Mouse (Mus musculus): ENCODE data around the gene Ktn1.

Ktn1 gene

DNA sequence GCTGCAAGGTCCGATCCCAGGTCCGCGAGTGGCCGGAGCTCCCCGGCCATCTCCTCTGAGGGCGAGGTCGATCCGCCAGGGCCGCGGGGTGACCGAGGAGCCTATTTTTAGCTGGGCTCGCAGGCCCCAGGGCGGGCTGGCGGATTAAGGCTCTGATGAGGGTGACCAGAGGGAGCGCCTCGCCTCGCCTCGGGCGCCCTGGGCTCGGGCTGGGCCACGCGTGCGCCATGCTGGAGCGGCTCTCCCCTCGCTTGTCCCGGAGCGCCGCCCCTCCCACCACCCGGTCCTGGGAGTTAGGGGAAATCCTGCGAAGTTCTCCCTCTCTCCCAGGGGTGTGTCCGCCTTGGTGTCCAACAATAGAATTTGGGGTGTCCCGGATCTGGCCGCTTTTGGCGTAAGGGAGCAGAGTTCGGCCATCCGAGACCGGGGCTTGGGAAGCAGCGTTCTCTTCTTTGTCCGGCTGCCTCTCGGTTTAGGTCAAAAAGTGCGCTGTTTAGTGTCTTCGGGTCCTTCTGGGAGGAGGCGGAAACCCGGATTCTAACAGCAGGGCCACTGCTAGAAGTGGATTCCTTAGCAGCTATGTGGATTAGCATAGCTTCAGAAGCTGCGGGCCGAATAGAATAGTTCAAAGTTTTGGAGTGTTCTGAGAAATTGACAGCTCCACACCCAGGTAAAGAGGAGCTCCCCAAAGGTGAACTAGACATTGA, 1.5 kb downstream of the Ktn1 start:
- CTCF ChIA-PET = interaction anchor here in 2 of 4 experiments (0.6 to 0.7 kb wide), 6 partner anchors 17 to 1700 kb away, joined by 3 to 13 read pairs (median 4); no protein-coding TSS in a partner anchor

GRCm38 (mm10) chr14:47650338-47650720, 2.1 kb downstream of the Ktn1 start:
- ChIA-PET POLR2A (interaction anchor here (0.6 to 6.3 kb wide), 33 partner anchors 7 to 917 kb away, joined by 3 to 71 read pairs (median 4); partner anchors contain the start of gene Atg14 (in 1 of the 4)), CTCF (interaction anchor here in 2 of 4 experiments (0.6 to 0.7 kb wide), 4 partner anchors 16 to 1699 kb away, joined by 3 to 13 read pairs (median 4); no protein-coding TSS in a partner anchor)

More for the DNA sequence above, 1.5 kb downstream of the Ktn1 start:
- POLR2A ChIA-PET = interaction anchor here (0.6 to 6.3 kb wide), 40 partner anchors 7 to 745 kb away, joined by 3 to 71 read pairs (median 4); partner anchors contain the start of gene Atg14 (in 1 of the 4)

DNA sequence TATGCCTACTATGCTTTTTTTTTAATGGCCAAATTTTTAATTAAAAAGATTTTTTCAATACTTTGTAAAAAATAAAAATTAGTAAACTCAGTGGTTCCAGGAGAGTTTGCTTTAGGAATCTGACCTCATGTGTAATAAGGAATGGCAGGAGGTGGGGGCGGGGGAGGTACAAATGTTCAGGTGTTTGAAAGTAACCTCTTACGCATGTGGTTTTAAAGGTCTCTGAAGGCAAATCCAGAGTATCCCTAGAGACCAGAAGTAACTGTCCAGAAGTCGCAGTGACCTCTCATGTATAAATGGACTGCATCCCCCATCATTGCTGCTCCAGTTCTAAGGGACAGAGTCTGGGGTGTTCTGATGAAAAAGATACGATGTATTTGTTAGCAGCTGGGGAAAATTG, 3.0 kb downstream of the Ktn1 start:
- CTCF ChIA-PET = no interaction called here
- POLR2A ChIA-PET = interaction anchor here in 1 of 4 experiments (2.8 to 6.3 kb wide), 2 partner anchors 6 to 83 kb away, joined by 17 to 51 read pairs; no protein-coding TSS in a partner anchor

GRCm38 (mm10) chr14:47655444-47655843, 7.2 kb downstream of the Ktn1 start:
- ChIA-PET POLR2A (interaction anchor here in 1 of 4 experiments (1.3 to 5.7 kb wide), 2 partner anchors 7 to 87 kb away, joined by 3 to 51 read pairs; partner anchors contain the start of gene Ktn1), CTCF (no interaction called here)

DNA sequence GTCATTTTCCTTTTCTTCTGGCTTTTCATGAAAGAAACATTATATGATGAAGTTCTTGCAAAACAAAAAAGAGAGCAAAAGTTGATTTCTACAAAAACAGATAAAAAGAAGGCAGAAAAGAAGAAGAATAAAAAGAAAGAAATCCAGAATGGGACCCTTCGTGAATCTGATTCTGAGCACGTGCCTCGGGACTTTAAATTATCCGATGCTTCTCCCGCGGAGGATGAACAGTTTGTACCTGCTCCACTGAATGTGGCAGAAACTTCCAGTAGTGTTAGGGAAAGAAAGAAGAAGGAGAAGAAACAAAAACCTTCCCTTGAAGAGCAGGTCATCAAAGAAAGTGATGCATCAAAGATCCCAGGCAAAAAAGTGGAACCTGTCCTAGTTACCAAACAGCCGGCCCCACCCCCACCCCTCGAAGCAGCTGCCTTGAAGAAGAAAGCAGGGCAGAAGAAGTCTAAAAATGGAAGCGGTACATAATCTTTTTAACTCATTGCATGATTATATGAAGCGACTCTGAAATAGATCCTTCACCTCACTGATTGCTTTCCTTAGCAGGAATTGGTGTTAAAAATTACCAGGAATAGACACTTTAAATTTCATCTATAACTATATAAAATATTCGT, 15.7 kb downstream of the Ktn1 start:
- ChIA-PET POLR2A (interaction anchor here in 1 of 4 experiments (1.5 kb wide), 1 partner anchor 28 kb away, joined by 4 read pairs; no protein-coding TSS in a partner anchor), CTCF (no interaction called here)

GRCm38 (mm10) chr14:47664470-47664864, 16.2 kb downstream of the Ktn1 start:
- ChIA-PET POLR2A (interaction anchor here in 1 of 4 experiments (1.0 to 2.2 kb wide), 2 partner anchors 14 to 97 kb away, joined by 3 to 4 read pairs; no protein-coding TSS in a partner anchor), CTCF (no interaction called here)

DNA sequence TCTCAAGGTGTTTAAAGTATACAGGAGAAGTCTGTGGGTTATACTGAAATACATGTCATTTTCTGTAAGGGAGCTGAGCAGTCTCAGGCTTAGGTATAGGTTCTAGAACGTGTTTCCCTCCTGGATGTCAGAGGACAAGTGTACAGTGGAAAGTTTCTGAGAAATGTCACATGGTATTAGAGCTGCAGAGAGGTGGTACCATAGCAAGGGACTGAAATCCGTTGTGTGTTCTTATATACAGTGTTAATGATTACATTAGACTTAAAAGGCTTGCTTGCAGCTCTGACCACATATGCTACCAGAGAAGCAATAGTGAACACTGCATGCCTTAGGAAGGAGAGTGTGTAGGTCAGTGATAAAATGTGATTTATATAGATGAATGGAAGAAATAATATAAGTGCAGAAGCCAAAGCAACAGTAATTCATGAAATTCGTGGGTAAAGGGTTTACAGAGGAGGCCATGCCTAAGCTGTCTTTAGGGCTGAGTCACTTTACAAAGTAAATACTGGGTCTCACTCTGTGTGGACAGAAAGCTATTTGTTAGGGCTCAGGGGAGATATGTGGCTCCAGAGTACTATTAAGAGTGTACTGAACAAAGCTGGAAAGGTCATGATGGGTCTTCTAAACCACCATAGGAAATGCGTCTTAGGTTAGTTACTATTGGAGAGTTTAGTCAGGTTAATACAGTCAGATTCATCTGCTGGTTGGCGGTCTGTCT, 17.0 kb downstream of the Ktn1 start:
- CTCF ChIA-PET = no interaction called here
- POLR2A ChIA-PET = interaction anchor here in 2 of 4 experiments (1.0 to 2.2 kb wide), 5 partner anchors 10 to 97 kb away, joined by 3 to 5 read pairs (median 4); no protein-coding TSS in a partner anchor

DNA sequence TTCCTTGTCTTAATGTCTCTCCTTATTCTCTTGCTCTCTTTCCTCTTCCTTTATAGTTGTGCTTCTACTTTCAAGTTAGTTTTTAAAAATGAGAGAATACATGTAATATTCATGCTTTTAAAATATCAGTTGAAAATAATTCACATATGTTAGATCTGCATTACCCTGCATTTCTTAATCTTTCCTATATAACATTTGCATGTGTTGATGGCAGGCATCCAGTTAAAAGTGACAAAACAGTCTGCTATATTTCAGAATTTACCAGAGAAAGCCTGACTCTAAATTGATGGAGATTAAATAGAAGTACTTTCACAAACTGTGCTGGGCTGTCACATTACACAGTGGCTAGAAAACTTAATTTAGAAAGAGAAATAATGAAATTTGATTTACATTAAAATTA, 19.8 kb downstream of the Ktn1 start:
- ChIA-PET CTCF (no interaction called here), POLR2A (interaction anchor here in 1 of 4 experiments (1.1 to 1.3 kb wide), 2 partner anchors 18 to 100 kb away, joined by 4 to 5 read pairs; no protein-coding TSS in a partner anchor)

- ChIA-PET CTCF (no interaction called here), POLR2A (interaction anchor here in 1 of 4 experiments (1.1 to 1.4 kb wide), 2 partner anchors 13 to 26 kb away, joined by 3 read pairs; no protein-coding TSS in a partner anchor)
These were observed 34.6 kb downstream of the Ktn1 start for GRCm38 (mm10) chr14:47682886-47683285.

GRCm38 (mm10) chr14:47684579-47684978, 36.3 kb downstream of the Ktn1 start:
- ChIA-PET CTCF (no interaction called here), POLR2A (interaction anchor here in 3 of 4 experiments (1.2 to 1.6 kb wide), 3 partner anchors 35 to 50 kb away, joined by 3 to 6 read pairs (median 4); no protein-coding TSS in a partner anchor)

- CTCF ChIA-PET = interaction anchor here in 1 of 4 experiments (0.5 kb wide), 1 partner anchor 88 kb away, joined by 3 read pairs; no protein-coding TSS in a partner anchor
- POLR2A ChIA-PET = interaction anchor here in 1 of 4 experiments (1.4 kb wide), 1 partner anchor 140 kb away, joined by 5 read pairs; no protein-coding TSS in a partner anchor
These were observed 50.9 kb downstream of the Ktn1 start for GRCm38 (mm10) chr14:47699126-47699525.

DNA sequence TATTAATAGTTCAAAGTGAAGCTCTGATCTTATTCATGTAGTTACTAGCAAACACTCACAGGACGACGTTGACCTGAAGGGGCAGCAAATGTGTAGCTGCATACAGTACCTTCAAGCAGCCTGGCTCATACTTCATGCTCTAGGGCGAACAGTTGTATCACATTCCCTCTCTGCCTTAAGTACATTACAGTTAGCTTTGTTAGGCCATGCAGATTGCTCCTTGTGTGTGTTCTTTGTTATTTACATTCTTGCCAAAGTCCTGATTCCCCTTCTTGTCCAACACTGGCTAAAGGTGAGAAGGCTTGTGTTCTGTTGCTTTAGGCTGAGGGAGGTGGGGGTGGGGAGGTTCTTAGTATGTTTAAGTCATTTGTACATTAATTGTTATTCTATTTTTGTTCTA, 61.3 kb downstream of the Ktn1 start:
- ChIA-PET POLR2A (interaction anchor here (0.7 to 1.4 kb wide), 5 partner anchors 12 to 215 kb away, joined by 3 to 4 read pairs (median 3); no protein-coding TSS in a partner anchor), CTCF (interaction anchor here in 1 of 4 experiments (0.7 kb wide), 1 partner anchor 136 kb away, joined by 5 read pairs; no protein-coding TSS in a partner anchor)

DNA sequence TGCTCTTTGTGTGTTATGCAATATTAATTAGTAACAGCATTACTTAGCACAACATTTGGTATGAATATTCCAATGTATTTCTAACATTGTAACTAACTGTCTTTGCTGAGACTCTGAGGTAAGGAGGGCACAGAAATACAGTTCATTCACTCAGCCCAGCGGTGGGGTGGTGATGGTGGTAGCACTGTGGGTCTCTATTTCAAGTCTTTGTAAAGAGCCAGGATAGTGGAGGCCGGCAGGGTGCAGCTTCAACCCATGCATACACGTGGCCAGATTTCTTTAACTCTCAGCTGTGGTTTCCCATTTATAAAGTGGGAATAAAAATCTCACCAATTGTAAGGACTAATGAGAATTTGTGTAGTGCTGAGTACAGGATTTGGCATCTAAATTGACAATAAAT, 67.5 kb downstream of the Ktn1 start:
- ChIA-PET CTCF (interaction anchor here in 2 of 4 experiments (0.6 to 1.2 kb wide), 3 partner anchors 12 to 1084 kb away, joined by 3 to 4 read pairs (median 3); no protein-coding TSS in a partner anchor), POLR2A (no interaction called here)

DNA sequence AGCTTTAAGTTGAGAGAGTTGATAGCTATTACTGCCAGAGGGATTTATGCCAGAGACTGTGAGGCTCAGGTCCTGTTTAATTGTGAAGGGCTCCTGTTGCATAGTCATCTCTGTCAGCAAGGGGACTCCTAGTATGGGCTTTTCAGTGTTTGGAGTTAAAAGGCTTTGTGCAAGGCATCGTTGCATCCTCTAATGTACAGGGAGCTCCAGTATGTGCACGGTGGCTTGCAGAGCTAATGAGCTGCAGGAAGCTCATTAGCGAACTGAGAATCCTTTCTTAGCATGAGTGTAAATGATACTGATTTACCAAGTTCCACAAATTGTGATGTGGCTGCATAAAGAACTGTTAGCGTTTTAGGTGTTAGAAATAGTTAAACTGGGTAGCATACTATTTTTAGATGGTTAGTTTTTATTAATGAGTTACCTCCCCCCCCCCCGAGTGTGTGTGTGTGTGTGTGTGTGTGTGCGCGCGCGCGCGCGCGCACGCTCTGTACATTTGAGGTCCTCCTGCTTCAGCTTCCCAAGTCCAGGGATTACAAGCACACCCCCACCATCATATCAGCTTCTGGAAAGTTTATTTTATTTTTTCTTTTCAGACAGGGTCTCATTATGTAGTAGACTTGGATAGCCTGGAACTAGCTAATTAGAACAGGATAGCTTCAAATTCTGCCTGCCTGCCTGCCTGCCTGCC, 69.8 kb downstream of the Ktn1 start:
- POLR2A ChIA-PET = interaction anchor here in 3 of 4 experiments (0.7 to 1.2 kb wide), 3 partner anchors 17 to 409 kb away, joined by 3 to 4 read pairs (median 3); no protein-coding TSS in a partner anchor
- CTCF ChIA-PET = interaction anchor here in 2 of 4 experiments (0.7 kb wide), 2 partner anchors 323 to 1080 kb away, joined by 3 to 10 read pairs; no protein-coding TSS in a partner anchor

- POLR2A ChIA-PET = no interaction called here
These were observed 71.8 kb downstream of the Ktn1 start for GRCm38 (mm10) chr14:47720023-47720422.

GRCm38 (mm10) chr14:47723035-47723434, 74.8 kb downstream of the Ktn1 start:
- CTCF ChIA-PET = interaction anchor here in 1 of 4 experiments (0.7 kb wide), 1 partner anchor 125 kb away, joined by 3 read pairs; no protein-coding TSS in a partner anchor
- POLR2A ChIA-PET = interaction anchor here in 2 of 4 experiments (1.0 to 2.4 kb wide), 2 partner anchors 10 kb away, joined by 3 to 10 read pairs; no protein-coding TSS in a partner anchor

More at GRCm38 (mm10) chr14:47720023-47720422, 71.8 kb downstream of the Ktn1 start:
- CTCF ChIA-PET = no interaction called here

GRCm38 (mm10) chr14:47728594-47728993, 80.3 kb downstream of the Ktn1 start:
- ChIA-PET CTCF (interaction anchor here in 2 of 4 experiments (0.6 to 0.7 kb wide), 2 partner anchors 42 to 177 kb away, joined by 3 read pairs; no protein-coding TSS in a partner anchor), POLR2A (interaction anchor here in 2 of 4 experiments (0.5 to 1.5 kb wide), 4 partner anchors 17 to 236 kb away, joined by 3 to 5 read pairs (median 3); no protein-coding TSS in a partner anchor)
